Mouse (Mus musculus) heart, adult 11 months (tissue): ENCODE measurements around the gene Gprc5c.
A peak's percentile ranks its signal among the peaks of the same experiment; 100 is the strongest.

ENCODE experiments used
- DNase-seq: peaks from one replicate; pipeline ENCODE4 v3.0.0; 2022

Gene Gprc5c

DNA sequence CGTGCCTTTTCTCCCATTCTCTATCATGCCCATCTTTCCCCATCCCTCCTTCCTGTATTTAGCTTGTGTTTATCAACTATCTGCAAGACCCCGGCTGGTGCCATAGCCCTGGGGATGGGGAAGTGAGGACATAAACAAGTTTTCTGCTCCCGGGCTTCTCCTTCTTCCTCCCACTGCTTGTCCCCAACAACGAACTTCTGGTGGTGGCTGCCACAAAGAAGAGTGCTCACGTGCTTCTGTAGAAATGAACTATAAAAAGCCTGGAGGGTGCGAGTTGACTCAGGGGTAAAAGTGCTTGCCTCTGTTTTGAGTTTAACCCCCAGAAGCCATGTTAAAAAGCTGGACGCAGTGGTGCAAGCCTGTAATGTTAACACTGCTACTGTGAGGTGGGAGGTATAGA, 64.0 kb downstream of the Gprc5c start:
- DNase-seq, result peak; percentile 96

GRCm38 (mm10) chr11:114917120-114917519, 66.2 kb downstream of the Gprc5c start:
- DNase-seq, result peak; percentile 91
